Mouse (Mus musculus) ES-E14 (cell line): ENCODE measurements around the gene Foxl1.

Source experiments
- CHD2 ChIP-seq: IDR thresholded peaks from 2 replicates; pipeline ENCODE4 v1.6.1; 2014; ENCODE audit warnings: mild to moderate bottlenecking, low read depth, low read length, inconsistent platforms
- HCFC1 ChIP-seq: IDR thresholded peaks from 2 replicates; pipeline ENCODE4 v1.6.1; 2012; ENCODE audit warnings: low read length, inconsistent platforms, borderline replicate concordance; ENCODE audit not compliant: insufficient read depth
- ZC3H11A ChIP-seq: IDR thresholded peaks from 2 replicates; pipeline ENCODE4 v1.6.1; 2012; ENCODE audit warnings: low read depth, mild to moderate bottlenecking, inconsistent platforms, low read length, borderline replicate concordance

GRCm38 (mm10) chr8:121079201-121079600, 48.5 kb upstream of the Foxl1 start:
- no peak for TF ChIP-seq ZC3H11A
- TF ChIP-seq CHD2 = no peak
- no peak for TF ChIP-seq HCFC1
